Mouse (Mus musculus): ENCODE measurements around the gene Crtap.
A peak's percentile ranks its signal among the peaks of the same experiment; 100 is the strongest.
"Not testable (repeated sequence)": the region's sequence is repeated elsewhere in the genome, so short reads cannot be mapped to it uniquely, and the experiment has no call there.

Gene Crtap

DNA sequence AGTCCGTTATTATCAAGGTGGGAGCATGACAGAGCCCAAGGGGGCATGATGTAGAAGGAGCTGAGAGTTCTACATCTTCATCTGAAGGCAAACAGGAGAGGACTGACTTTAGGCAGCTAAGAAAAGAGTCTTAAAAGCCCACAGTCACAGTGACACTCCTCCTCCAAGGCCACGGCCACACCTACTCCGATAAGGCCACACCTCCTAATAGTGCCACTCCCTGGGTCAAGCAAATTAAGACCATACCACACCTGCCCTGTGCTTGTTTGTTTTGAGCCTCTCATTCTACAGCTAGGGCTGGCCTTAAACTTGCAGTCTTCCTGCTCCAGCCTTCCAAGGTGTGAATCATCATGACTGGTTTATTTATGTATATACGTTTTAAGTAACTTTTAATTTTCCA is 4.8 kb upstream of the Crtap start:
- DNase-seq (ENCODE audit: low spot score), result no peak

DNA sequence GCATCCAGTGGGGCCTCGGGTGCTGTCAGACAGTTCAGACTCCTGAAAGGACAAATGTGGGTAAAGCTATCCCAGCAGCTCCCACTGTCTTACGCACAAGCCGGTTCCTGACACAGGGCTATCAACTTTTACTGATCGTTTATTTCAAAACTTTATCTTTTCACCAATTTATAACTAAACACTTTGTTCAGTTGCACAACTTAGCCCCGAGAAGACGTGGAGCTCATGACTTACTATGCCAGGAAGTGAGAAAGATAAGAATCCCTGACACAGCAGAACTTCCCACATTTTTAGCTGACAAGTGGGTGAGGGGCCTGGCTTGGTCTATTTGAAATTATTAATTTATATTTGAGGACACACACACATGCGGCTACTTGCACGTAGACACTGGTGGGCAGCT is 4.2 kb upstream of the Crtap start:
- DNase-seq (ENCODE audit: low spot score), result no peak

DNA sequence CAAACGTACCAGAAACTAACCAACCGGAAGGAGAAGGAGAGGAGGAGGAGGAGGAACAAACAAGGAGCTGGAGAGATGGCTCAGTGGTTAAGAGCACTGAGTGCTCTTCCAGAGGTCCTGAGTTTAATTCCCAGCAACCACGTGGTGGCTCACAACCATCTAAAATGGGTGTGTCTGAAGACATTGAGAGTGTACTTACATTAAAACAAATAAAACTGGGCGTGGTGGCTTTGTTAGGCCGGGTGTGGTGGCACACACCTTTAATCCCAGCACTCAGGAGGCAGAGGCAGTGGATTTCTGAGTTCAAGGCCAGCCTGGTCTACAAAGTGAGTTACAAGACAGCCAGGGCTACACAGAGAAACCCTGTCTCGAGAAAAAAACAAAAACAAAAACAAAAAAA is 3.7 kb upstream of the Crtap start:
- not testable (repeated sequence) for DNase-seq (ENCODE audit: low spot score)

DNA sequence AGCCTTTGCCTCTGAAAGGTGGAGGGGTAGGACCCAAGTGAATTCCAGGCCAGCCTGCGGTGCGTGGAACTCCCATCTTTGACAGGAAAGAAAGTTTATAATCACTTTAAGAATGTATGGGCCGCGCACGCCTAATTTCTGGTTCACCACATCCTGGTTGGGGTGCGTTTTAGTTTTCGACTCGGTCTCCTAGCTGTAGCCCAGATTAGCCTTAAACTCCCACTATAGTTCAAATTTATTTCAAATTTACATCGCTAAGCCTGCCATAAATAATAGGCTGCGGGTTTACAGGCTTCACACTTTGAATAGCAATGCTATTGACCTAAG is 237 bp upstream of the Crtap start:
- no peak for DNase-seq (ENCODE audit: low spot score)

DNA sequence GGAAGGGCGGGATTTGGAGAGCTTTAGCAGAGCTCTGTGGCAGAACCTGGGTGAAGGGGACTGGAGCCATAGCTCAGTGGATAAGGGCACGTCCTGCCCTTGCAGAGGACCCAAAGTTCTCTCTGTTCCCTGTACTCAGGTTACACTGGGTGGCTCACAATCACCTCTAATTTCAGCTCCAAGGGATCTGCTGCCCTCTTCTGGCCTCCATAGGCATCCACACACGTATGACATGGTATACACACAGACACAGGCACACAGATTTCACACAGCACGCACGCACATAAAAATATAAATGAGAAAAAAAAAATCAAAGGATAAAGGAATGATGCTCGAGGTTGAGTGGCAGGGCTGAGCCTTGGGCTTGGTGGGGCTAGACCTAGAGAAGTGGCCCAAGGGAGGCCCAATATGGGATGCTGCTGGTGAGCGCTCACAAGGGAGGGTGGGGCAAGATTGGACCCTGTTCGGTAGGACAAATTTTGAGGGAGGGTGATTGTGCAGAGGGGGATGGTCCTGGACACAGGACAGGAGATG is 1.0 kb downstream of the Crtap start:
- no peak for DNase-seq (ENCODE audit: low spot score)

DNA sequence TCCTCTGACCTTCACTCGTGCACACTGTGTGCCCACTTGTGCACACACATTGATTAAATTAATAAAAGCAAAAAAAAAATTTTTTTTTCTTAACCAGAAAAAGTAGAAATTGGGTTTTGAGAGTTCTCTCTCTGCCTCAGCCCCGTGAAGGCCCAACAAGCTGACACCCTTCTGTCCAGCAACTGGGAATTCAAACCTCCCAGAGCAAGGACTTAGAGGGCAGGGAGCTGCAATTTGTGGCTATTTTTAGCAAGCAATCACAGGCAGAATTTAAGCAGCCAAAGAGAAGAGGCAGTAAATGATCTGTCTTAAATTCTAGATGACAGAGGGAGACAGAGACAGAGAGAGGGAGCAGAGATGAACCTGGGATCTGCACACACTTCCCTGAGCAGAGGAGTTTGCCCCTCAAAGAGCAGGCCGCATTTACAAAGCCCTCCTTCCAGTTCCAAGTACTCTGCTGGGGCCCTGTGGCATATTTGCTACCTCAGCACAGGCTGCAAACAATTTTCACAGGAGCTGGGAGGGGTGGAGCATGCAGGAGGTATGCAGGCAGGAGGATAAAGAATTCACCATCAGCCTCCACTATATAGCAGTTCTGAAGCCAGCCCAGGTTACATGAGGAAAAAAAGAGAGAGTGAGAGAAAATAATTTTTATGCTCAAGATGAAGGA is 1.6 kb downstream of the Crtap start:
- DNase-seq (ENCODE audit: low spot score), result no peak

DNA sequence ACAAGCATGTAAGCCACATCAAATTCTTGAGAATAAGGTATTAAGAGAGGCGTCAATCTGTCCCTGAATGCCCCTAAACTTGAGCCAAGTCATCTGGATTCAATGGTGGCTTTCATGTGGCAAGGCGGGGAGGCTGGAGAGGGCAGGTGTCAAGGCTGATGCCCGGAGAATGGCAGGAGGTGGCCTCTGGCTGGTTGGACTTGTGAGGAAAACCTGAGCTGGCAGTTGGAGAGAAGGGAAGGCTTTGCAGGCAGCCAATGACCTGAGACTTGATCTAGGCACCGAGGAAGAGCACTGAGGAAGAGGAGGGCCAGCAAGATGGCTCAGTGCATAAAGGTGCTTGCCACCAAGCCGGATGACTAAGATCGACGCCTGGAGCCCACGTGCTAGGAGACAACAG is 2.2 kb downstream of the Crtap start:
- DNase-seq (ENCODE audit: low spot score), result no peak

DNA sequence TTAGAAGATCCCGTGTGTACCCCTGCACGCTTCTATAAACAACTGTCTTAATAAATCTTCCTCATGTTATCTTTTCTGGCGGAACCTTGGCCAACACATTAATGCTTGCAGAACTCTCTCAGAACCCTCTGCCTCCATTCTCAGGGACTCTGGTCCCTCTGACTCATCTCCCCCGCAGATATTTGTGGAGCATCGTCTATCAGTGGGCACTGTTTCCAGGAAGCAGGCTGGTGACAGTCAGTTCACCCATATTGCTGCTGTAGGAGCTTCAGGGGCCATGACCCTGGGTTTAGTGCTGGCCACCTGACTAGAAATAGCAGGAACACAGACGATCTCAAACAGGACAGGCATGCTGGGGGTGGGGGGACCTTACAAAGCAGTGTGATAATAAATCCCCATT is 3.4 kb downstream of the Crtap start:
- no peak for DNase-seq (ENCODE audit: low spot score)

DNA sequence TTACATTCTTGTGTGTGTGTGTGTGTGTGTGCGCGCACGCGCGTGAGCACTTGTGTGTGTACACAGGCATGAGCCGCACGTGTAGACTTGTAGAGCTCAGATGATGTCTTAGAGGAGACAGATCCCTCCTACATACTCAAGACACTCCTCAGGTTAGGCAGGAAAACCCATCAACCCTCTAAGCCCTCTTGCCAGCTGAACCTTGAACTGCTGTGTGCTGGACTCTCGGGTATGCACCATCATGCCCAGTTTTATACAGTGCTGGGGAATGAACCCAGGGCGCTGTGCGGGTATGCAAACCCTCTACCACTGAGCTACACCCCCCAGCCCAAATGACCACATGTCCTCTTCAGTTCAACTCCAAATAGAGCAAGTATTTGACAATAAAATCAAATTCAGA is 5.3 kb downstream of the Crtap start:
- no peak for DNase-seq (ENCODE audit: low spot score)

DNA sequence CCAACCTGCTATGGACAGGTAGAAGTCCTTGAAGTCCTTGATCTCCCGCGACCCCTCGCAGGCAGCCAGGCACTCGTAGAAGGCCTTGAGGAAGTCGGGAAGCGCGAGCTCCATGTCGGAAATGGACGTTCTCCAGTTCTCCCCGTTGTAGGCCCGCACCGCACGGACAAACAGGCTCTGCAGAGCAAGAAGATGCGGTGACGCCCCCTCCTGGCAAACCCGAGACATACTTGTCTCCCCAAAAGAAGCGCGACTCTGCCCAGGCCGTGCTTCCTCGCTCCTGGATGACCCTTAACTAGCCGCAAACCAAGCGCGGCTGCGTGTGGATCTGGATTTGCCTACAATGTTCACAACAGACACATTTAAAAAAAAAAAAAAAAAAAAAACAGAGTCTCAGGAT is 5.8 kb downstream of the Crtap start:
- no peak for DNase-seq (ENCODE audit: low spot score)

DNA sequence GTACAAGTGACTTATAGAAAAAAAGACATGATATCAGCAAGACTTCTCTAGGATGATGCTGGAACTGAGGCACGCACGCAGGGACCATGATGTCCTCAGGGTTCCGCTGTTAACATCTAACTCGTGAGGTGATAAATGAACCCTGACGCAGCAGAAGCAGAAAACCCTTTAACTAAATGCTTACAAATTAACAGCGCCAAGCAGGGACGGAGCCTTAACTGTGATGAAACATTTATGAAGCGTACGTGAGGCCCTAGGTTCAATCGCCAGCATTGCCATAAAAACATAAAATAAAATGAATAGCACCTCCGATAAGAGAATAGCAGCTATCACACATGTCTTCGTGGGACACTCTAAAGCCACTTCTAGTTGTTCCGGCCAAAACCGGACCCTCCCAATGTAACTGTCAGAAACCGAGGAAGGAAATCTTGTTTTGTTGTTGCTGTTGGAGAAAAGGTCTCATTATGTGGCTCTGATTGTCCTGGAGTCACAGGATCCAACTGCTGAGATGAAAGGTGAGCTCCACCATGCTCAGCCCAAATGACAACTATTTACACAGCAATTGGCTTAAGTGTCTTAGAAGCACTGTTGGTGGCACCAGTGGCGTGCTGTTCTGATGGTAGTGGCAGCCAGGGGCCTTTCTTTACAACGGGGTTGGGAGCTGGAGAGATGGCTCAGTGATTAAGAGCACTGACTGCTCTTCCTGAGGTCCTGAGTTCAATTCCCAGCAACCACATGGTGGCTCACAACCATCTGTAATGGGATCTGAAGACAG is 7.4 kb downstream of the Crtap start:
- no peak for DNase-seq (ENCODE audit: low spot score)

DNA sequence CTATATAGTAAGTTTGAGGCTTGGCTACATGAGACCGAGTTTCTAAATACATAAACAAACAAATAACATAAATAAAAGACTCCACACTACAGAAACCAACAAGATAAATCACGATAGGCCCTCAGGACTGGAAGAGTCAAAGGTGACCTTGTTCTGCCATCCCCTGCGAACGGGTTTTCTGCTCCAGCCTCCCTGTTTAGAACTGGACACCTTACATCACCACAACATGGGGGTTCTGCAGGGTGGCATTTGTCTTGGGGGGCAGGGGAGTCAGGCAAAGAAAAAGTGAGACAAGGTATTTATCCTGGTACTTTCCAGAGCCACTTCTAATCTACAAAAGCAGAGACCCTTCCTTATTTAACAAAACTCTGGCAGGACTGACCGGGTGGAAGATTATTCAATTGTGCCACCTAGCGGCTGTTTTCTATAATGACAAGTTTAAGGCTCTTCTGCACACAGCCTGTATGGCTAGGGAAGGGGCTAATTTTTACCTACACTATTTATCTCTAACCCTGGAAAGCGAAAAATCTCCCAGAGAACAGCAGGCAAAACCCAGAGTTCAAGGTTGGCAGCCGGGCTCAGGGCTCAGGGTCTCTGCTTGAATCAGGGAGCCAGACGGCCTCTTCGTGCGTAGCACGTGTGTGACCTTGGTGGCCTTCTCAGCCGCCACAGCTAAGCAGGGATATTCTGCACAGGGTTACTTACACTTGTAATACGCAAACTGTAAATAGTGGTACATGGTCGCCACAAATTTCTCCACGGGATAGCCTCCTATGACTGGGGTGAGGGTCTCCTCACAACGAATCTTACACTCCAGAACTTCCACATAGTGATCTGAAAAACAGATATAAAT is 9.4 kb downstream of the Crtap start:
- DNase-seq (ENCODE audit: low spot score), result peak; percentile 27

DNA sequence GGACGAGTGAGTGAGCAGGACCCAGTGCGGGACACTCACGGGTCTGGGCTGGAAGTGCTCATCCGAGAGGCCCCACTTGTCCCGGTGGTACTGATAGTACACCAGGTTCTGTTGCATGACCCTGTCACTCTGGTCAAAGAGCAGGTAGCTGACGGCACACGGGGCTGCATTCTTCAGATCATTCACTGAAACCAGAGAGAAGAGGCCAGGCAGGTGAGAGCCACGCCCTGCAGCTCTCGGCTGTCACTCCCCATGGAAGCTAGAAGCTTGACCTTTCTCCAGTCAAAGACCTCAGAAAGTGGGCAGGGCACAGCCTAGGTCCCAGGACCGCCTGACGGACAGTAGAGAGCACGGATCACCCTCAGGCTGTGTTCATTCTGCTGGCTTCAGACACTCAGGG is 10.6 kb downstream of the Crtap start:
- DNase-seq (ENCODE audit: low spot score), result no peak

DNA sequence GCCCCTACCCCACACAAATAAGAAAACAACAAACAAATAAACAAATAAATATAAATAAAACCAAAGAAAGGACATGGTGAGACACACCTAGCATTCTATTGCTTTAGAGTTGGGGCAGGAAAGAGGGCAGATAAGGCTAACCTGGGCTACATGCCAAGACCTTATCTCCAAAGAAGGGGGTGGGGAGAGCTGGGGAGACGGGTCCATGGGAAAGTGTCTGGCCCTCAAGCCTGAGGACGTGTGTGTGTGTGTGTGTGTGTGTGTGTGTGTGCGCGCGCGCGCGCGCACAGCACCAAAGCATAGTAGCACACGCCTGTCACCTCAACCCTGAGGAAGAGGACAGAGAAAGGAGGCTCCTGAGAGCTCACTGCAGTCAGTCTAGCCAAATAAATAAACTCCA is 13.3 kb downstream of the Crtap start:
- no peak for DNase-seq (ENCODE audit: low spot score)

DNA sequence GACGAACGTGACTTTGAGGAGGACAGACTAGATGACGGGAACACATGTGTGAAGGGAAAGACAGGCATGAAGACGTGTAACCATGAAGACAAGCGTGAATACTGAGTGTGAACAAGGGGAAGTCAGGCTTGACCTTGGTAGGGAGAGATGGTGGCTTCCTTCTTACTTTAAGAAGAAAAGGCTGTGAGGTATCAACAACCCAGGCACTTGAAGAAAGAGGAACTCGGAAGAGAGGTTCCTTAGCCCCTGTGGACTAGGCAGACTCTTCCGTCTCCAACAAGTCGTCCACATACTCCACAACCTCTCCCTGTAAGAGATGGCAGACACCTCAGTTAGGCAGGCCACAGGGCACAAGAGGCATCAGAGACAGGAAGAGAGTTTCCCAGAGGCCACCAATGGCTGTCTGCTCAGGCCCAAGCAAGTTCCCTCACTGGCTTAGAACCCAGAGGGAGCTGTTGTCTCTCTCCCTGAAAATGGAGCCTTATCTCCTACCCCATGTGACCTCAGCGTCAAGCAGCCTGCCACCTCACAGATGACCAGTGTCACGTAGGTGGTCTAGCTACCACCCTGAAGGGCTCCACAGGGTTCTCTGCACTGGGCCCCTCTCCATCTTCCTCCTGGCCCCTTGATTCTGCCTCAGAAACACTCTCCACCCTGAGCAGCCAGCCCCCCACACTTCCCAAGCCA is 15.1 kb downstream of the Crtap start:
- DNase-seq (ENCODE audit: low spot score), result no peak

DNA sequence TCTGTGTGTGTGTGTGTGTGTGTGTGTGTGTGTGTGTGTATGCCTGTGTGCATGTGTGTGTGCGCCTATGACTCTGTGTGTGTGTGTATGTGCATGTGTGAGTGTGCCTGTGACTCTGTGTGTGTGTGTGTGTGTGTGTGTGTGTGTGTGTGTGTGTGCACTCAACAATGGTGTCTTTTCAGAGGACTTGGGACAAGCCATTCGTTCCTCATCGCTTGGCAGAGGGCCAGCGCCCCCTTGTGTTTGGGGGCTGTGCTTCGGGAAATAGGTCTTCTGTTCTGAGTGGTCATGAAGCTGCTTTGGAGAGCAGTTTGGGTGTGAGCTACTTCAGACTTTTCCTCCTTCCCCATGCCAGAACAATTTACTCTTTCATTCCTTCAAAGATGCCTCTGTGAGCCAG is 18.8 kb downstream of the Crtap start:
- DNase-seq (ENCODE audit: low spot score), result not testable (repeated sequence)

DNA sequence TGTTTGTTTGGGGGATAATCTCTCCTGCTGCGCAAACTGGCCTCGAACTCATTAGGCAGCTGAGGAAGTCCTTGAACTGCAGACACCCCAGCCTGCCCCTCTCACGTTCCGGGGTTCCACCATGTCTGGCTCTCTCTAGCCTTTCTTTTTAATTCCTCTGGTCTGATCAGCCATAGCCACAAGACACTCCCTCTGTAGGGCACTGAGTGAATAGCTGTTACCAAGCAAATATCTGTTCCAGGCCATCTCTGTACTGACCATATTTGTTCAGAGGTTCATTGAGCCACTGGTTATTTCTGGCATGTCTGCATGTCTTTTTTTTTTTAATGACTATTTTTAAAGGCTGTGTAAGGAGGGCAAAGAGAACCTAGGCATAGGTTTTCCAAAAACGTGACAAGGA is 21.1 kb downstream of the Crtap start:
- DNase-seq (ENCODE audit: low spot score), result not testable (repeated sequence)

DNA sequence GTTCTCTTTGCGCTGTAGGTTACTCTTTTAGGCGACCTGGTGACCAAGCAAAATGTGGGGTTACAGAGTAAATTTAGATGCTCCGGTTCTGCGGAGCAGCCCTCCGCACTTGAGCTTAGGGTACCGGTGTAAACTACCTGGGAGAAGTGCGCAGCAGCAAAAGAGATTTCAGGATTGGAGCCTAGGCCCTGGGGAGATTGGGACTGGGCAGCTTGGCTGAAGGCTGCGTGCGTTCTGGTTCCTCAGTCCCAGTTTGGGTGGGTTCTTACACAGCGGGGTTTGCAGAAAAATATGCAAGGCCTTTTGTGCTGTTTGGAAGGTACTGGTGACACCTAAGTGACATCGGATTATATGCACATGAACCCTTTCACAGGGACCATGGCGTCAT is 22.0 kb downstream of the Crtap start:
- DNase-seq (ENCODE audit: low spot score), result no peak

DNA sequence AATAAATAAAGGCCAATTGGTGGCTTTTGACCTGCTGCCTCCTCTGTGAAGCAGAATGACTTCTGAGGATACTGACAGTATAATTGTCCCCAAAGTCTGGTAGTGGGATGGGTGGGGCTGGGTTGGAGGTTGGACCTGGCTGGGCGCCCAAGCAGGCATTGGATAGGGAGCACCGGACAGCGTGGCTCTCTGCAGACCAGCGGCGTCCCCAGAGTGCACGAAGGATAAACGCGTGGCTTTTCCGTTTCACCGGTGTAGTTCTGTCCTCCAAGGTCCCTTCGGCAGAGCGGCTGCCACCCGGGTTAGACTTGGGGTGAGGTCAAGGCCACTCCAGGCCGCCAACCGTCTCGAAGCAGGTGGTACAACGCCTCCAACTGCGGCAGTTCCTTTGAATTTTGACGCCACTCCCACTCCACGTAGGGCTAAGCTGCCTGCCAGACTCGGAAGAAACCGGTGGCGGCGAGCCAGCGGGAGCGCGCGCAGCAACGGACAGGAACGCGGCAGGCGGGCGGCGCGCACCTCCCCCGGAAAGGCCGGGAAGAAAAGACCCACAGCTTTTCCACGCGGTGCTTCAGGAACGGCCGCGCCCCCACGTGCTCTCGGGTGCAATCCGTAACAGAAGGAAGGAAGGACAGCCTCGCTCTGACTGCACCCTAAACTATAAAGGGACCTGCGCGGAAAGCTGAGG is 22.5 kb downstream of the Crtap start:
- DNase-seq (ENCODE audit: low spot score), result peak; percentile 77

DNA sequence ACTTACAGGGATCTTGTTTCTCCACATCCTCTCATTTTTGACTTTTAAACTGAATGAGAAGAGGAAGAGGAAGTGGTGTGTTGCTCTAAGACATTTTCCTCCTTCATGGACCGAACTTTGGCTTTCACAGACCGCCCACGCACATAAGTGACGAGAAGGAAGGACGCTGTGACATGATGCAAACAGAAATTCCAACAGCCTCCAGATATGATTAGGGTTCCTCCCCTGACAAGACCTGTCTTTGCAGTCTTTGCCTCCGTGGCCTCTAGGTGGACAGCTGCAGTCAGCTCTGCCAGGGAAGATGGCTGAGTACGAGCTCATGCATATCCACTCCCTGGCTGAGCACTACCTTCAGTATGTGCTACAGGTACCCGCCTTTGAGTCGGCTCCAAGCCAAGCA is 60.6 kb downstream of the Crtap start, which contains the start of gene Bcl2a1c:
Bcl2a1c (plus strand) TSS at position 281 of the 400 bp plus-strand sequence.
- DNase-seq (ENCODE audit: low spot score), result not testable (repeated sequence)

DNA sequence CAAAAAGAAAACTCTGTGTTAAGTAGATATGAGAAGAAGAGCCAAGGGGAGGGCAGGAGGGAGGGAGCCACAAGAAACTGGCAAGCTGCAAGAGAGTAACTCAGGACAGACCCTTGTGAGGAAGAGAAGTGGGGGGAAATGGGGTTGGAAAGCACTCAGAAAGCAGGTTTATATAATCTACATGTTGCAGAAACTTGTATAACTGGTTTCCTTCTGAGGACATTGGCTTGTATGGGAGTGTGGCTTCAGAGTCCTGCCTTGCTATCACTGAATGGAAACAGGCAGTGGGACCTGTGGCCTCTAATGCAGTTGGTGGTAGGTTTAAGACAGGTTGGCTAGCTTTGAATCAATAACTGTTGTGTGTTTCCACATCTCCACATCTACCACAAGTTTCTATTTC is 62.1 kb downstream of the Crtap start:
- not testable (repeated sequence) for DNase-seq (ENCODE audit: low spot score)

Measured in ovary, postnatal 14 days (tissue).